Mouse (Mus musculus) kidney, embryonic 14.5 days (tissue): ENCODE measurements around the gene Cbfa2t2. TPM values are rescaled to one million over a fixed set of nuclear protein-coding genes. Genes with fewer than 3 reads are reported as not detected.

Source experiments
- ATAC-seq: fragments of 200-750 bp; cut with Nextera tagmentation; 2 replicates; pipeline ENCODE4 v1.8.0; 2017; ENCODE audit warnings: moderate number of reproducible peaks, mild to moderate bottlenecking, moderate TSS enrichment, moderate library complexity; ENCODE audit not compliant: low FRiP score, low TSS enrichment
- H3K27ac ChIP-seq: fragments of 300-500 bp; sonication (generic); 2 replicates; pipeline ENCODE4 v1.5.1; 2014; ENCODE audit warnings: low read depth, mild to moderate bottlenecking, low read length, moderate library complexity, mixed read lengths
- H3K27me3 ChIP-seq: fragments of 300-500 bp; sonication (generic); 2 replicates; pipeline ENCODE4 v1.6.1; 2014; ENCODE audit warnings: mild to moderate bottlenecking, low read length; ENCODE audit not compliant: control insufficient read depth, insufficient read depth
- H3K36me3 ChIP-seq: fragments of 300-500 bp; sonication (generic); 2 replicates; pipeline ENCODE4 v1.6.1; 2014; ENCODE audit warnings: low read length, mixed read lengths; ENCODE audit not compliant: control insufficient read depth, insufficient read depth
- H3K4me1 ChIP-seq: fragments of 300-500 bp; sonication (generic); 2 replicates; pipeline ENCODE4 v1.6.1; 2014; ENCODE audit warnings: low read length, mixed read lengths; ENCODE audit not compliant: control insufficient read depth, insufficient read depth
- H3K4me2 ChIP-seq: fragments of 300-500 bp; sonication (generic); replicated peaks from 2 replicates; pipeline ENCODE4 v1.6.1; 2014; ENCODE audit warnings: low read depth, mild to moderate bottlenecking, low read length
- H3K4me3 ChIP-seq: fragments of 300-500 bp; sonication (generic); 2 replicates; pipeline ENCODE4 v1.5.1; 2014; ENCODE audit warnings: mild to moderate bottlenecking, low read length
- H3K9ac ChIP-seq: fragments of 300-500 bp; sonication (generic); 2 replicates; pipeline ENCODE4 v1.6.1; 2014; ENCODE audit warnings: low read depth, mild to moderate bottlenecking, low read length, moderate library complexity
- H3K9me3 ChIP-seq: fragments of 300-500 bp; sonication (generic); 2 replicates; pipeline ENCODE4 v1.6.1; 2016; ENCODE audit warnings: low read length; ENCODE audit not compliant: control insufficient read depth
- WGBS: fragments of 180-500 bp; shearing (Covaris S2); extraction: QIAGEN DNeasy Blood & Tissue Kit; methylation state at CpG from one replicate; pipeline ENCODE4 v1.1.7; 2014; 5-methylcytosine and 5-hydroxymethylcytosine counted together
- polyA plus RNA-seq: library from polyadenylated mRNA; unstranded; fragments of >200 nt; fragmentation: Nextera tagmentation; extraction: Ambion mirVana; gene quantifications from 2 replicates; pipeline ENCODE4 v1.2.1, GENCODE M21; 2014

The Cbfa2t2 gene
- polyA plus RNA-seq, 1 experiment from 2014 or later = 44.4 TPM

- Histone ChIP-seq H3K9ac (no peak overlapping the region), H3K36me3 (no peaks in the 10 kb centered on the region), H3K4me3 (peak overlapping the region; percentile 76; the same call in 1 of the 2 replicates), H3K9me3 (no peaks in the 10 kb centered on the region), H3K4me1 (peaks cover 40% of the 10 kb centered on the region), H3K27me3 (no peaks in the 10 kb centered on the region), H3K4me2 (peak overlapping the region; percentile 68), H3K27ac (no peak overlapping the region)
- ATAC-seq = no peak
- 63% methylated on average over 4 of the region's 4 CpGs for WGBS
Observed at GRCm38 (mm10) chr2:154570666-154571065, 134.4 kb downstream of the Cbfa2t2 start.

GRCm38 (mm10) chr2:154571266-154571665 is 135.0 kb downstream of the Cbfa2t2 start:
- H3K9me3 ChIP-seq = no peaks in the 10 kb centered on the region
- no peaks in the 10 kb centered on the region for H3K36me3 ChIP-seq
- H3K4me3 ChIP-seq = no peak overlapping the region
- no peak overlapping the region for H3K27ac ChIP-seq
- H3K27me3 ChIP-seq = no peaks in the 10 kb centered on the region
- 79% methylated on average over 4 of the region's 4 CpGs for WGBS
- no peak for ATAC-seq
- H3K4me1 ChIP-seq = peaks cover 38% of the 10 kb centered on the region
- no peak overlapping the region for H3K9ac ChIP-seq
- H3K4me2 ChIP-seq = no peak overlapping the region

DNA sequence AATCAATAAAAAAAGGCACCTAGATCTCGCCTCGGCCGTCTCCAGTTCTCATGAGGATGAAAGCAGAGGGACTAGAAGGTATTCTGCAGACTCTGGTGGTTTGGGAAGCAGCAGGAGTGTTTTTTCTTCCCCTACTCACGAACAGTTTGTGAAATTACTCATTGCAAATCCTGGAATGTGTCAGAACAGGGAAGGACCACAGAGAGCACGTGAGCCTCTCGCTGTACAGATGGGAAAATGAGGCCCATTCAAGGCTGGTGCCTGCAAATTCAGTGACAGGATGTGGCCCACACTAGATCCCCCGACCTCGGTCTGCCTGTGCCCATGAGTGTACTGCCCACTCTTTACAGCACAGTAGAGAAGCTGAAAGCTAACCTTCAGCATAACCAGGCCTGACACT is 135.7 kb downstream of the Cbfa2t2 start:
- no peaks in the 10 kb centered on the region for H3K36me3 ChIP-seq
- no peaks in the 10 kb centered on the region for H3K9me3 ChIP-seq
- no peak overlapping the region for H3K4me3 ChIP-seq
- ATAC-seq = no peak
- H3K9ac ChIP-seq = no peak overlapping the region
- H3K4me2 ChIP-seq = no peak overlapping the region
- 74% methylated on average over 8 of the region's 8 CpGs for WGBS
- no peak overlapping the region for H3K27ac ChIP-seq
- no peaks in the 10 kb centered on the region for H3K27me3 ChIP-seq
- peaks cover 30% of the 10 kb centered on the region for H3K4me1 ChIP-seq

GRCm38 (mm10) chr2:154572996-154573395 is 136.7 kb downstream of the Cbfa2t2 start:
- Histone ChIP-seq H3K4me2 (no peak overlapping the region), H3K36me3 (no peaks in the 10 kb centered on the region), H3K9ac (no peak overlapping the region), H3K27me3 (no peaks in the 10 kb centered on the region), H3K9me3 (no peaks in the 10 kb centered on the region), H3K4me1 (peaks cover 20% of the 10 kb centered on the region), H3K27ac (no peak overlapping the region), H3K4me3 (no peak overlapping the region)
- 90% methylated on average over 3 of the region's 3 CpGs for WGBS
- ATAC-seq = no peak

DNA sequence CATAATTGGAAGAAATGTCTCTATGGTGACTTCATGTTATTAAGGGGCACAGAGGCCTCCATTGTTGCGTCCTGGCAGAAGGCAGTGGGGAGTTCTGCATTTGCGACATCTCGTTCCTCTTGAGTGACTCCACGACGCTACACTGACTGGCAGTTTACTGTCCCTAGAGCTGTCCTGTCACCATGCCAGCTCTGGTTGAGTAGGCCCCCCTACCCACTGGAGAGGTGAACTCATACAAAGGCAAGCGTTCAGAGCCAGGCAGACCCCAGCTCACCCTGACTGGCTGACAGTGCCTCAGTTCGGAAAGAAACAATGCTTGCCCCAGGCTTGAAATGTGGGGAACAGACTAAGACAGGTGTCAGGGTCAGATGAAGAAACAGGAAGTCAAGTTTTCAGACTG is 138.0 kb downstream of the Cbfa2t2 start:
- no peaks in the 10 kb centered on the region for H3K9me3 ChIP-seq
- H3K36me3 ChIP-seq = no peaks in the 10 kb centered on the region
- ATAC-seq = no peak
- H3K27me3 ChIP-seq = no peaks in the 10 kb centered on the region
- H3K4me2 ChIP-seq = no peak overlapping the region
- H3K27ac ChIP-seq = no peak overlapping the region
- no peak overlapping the region for H3K9ac ChIP-seq
- H3K4me1 ChIP-seq = peaks cover 10% of the 10 kb centered on the region; the same call in 1 of the 2 replicates
- H3K4me3 ChIP-seq = no peak overlapping the region
- WGBS = 58% methylated on average over 7 of the region's 7 CpGs

GRCm38 (mm10) chr2:154576876-154577743 is 140.8 kb downstream of the Cbfa2t2 start:
- WGBS = 48% methylated on average over 12 of the region's 12 CpGs
- Histone ChIP-seq H3K4me2 (no peak overlapping the region), H3K27ac (no peak overlapping the region), H3K9ac (no peak overlapping the region), H3K4me3 (no peak overlapping the region), H3K9me3 (no peaks in the 10 kb centered on the region), H3K27me3 (no peaks in the 10 kb centered on the region), H3K4me1 (no peaks in the 10 kb centered on the region), H3K36me3 (no peaks in the 10 kb centered on the region)
- ATAC-seq = no peak

- no peaks in the 10 kb centered on the region for H3K4me1 ChIP-seq
- WGBS = 93% methylated on average over 6 of the region's 6 CpGs
- H3K4me3 ChIP-seq = no peak overlapping the region
- H3K27ac ChIP-seq = no peak overlapping the region
- no peak for ATAC-seq
- H3K9ac ChIP-seq = no peak overlapping the region
- no peak overlapping the region for H3K4me2 ChIP-seq
- no peaks in the 10 kb centered on the region for H3K36me3 ChIP-seq
- no peaks in the 10 kb centered on the region for H3K9me3 ChIP-seq
- no peaks in the 10 kb centered on the region for H3K27me3 ChIP-seq
Observed at GRCm38 (mm10) chr2:154577744-154578067, 141.4 kb downstream of the Cbfa2t2 start.

DNA sequence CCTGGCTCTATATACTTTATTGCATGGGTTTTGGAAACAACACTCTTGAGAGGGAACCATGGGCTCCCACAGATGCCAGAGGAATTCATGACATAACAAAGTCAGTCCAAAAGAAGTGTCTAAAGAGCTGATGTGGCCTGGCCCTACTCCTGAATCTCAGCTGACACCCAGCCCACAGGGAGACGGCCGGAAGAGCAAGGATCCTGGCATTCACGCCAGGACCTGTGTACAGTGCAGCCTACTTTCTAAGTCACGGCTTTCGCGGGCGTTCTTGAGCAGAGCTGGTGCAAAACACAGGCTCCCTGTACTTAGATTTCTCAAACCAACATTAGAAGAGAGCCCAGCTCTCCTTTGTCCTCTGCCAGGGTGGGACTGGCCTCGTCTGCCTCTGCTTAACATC is 144.3 kb downstream of the Cbfa2t2 start:
- 84% methylated on average over 8 of the region's 8 CpGs for WGBS

DNA sequence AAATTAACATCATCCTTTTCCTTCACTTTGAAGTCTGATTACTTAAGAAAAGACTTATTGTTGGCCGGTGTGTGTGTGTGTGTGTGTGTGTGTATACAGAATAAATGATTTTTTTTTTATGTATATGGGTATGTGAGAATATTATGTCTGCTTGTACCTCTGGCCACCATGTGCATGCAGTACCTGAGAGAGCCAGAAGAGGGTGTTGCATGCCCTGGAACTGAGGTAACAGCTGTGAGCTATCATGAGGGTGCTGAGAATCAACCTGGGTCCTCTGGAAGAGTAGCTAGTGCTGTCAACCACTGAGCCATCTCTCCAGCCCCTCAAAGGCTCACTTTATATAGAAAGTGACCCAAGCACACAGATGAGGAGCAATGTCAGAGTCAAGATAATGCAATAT is 145.1 kb downstream of the Cbfa2t2 start:
- Histone ChIP-seq H3K27ac (no peak overlapping the region), H3K4me1 (no peaks in the 10 kb centered on the region), H3K9ac (no peak overlapping the region), H3K9me3 (no peaks in the 10 kb centered on the region), H3K4me3 (no peak overlapping the region), H3K4me2 (no peak overlapping the region), H3K36me3 (no peaks in the 10 kb centered on the region), H3K27me3 (no peaks in the 10 kb centered on the region)
- WGBS = 100% methylated on average over 1 of the region's 1 CpGs
- ATAC-seq = no peak

More for the DNA sequence above, 144.3 kb downstream of the Cbfa2t2 start:
- no peaks in the 10 kb centered on the region for H3K4me1 ChIP-seq
- no peak overlapping the region for H3K4me3 ChIP-seq
- H3K36me3 ChIP-seq = no peaks in the 10 kb centered on the region
- H3K27me3 ChIP-seq = no peaks in the 10 kb centered on the region
- H3K9ac ChIP-seq = no peak overlapping the region
- H3K9me3 ChIP-seq = no peaks in the 10 kb centered on the region
- no peak overlapping the region for H3K27ac ChIP-seq
- ATAC-seq = no peak
- no peak overlapping the region for H3K4me2 ChIP-seq
